Mouse (Mus musculus) intestine, embryonic 14.5 days (tissue): ENCODE data around the gene Apba3. TPM values are rescaled to one million over a fixed set of nuclear protein-coding genes. Genes with fewer than 3 reads are reported as not detected.

ENCODE experiments used
- ATAC-seq: fragments of 200-750 bp; cut with Nextera tagmentation; replicated peaks from 2 replicates; pipeline ENCODE4 v1.8.0; 2017; ENCODE audit warnings: low read depth, moderate number of reproducible peaks, moderate TSS enrichment, moderate library complexity; ENCODE audit not compliant: low FRiP score, low TSS enrichment
- DNase-seq: peaks from one replicate; pipeline ENCODE4 v3.0.0-alpha.2; 2018; ENCODE audit warnings: low spot score
- H3K27ac ChIP-seq: fragments of 300-500 bp; sonication (generic); 2 replicates; pipeline ENCODE4 v1.5.1; 2014; ENCODE audit warnings: low read depth, mild to moderate bottlenecking, control low read depth
- H3K27me3 ChIP-seq: fragments of 300-500 bp; sonication (generic); replicated peaks from 2 replicates; pipeline ENCODE4 v1.6.1; 2014; ENCODE audit warnings: low read length, control low read depth; ENCODE audit not compliant: control insufficient read depth, insufficient read depth
- H3K36me3 ChIP-seq: fragments of 300-500 bp; sonication (generic); 2 replicates; pipeline ENCODE4 v1.6.1; 2014; ENCODE audit warnings: low read length, control low read depth; ENCODE audit not compliant: control insufficient read depth, insufficient read depth
- H3K4me1 ChIP-seq: fragments of 300-500 bp; sonication (generic); replicated peaks from 2 replicates; pipeline ENCODE4 v1.6.1; 2014; ENCODE audit warnings: low read length, control low read depth, mixed read lengths; ENCODE audit not compliant: control insufficient read depth, insufficient read depth
- H3K4me2 ChIP-seq: fragments of 300-500 bp; sonication (generic); 2 replicates; pipeline ENCODE4 v1.6.1; 2014; ENCODE audit warnings: low read length
- H3K4me3 ChIP-seq: fragments of 300-500 bp; sonication (generic); 2 replicates; pipeline ENCODE4 v1.5.1; 2014; ENCODE audit warnings: low read depth, low read length, control low read depth, mixed read lengths
- H3K9ac ChIP-seq: fragments of 300-500 bp; sonication (generic); 2 replicates; pipeline ENCODE4 v1.6.1; 2014; ENCODE audit warnings: mild to moderate bottlenecking, low read length
- H3K9me3 ChIP-seq: fragments of 300-500 bp; sonication (generic); 2 replicates; pipeline ENCODE4 v1.6.1; 2016; ENCODE audit warnings: low read length, control low read depth; ENCODE audit not compliant: control insufficient read depth
- WGBS: fragments of 180-500 bp; shearing (Covaris S2); extraction: QIAGEN DNeasy Blood & Tissue Kit; methylation state at CpG from one replicate; pipeline ENCODE4 v1.1.7; 2014; 5-methylcytosine and 5-hydroxymethylcytosine counted together
- polyA plus RNA-seq: library from polyadenylated mRNA; unstranded; fragments of >200 nt; fragmentation: Nextera tagmentation; extraction: Ambion mirVana; gene quantifications from 2 replicates; pipeline ENCODE4 v1.2.1, GENCODE M21; 2014

Apba3 gene
- polyA plus RNA-seq, 1 experiment from 2014 or later: 51.0 TPM

GRCm38 (mm10) chr10:81303258-81303657, 36.5 kb downstream of the Apba3 start:
- H3K9me3 ChIP-seq: no peaks in the 10 kb centered on the region
- peaks cover 28% of the 10 kb centered on the region for H3K4me1 ChIP-seq
- H3K4me2 ChIP-seq: no peak overlapping the region
- no peak overlapping the region for H3K4me3 ChIP-seq
- peak overlapping the region; percentile 24; the same call in 1 of the 2 replicates for H3K27ac ChIP-seq
- ATAC-seq (no peak), DNase-seq (no peak)
- H3K27me3 ChIP-seq: no peaks in the 10 kb centered on the region
- WGBS: 64% methylated on average over 10 of the region's 10 CpGs
- H3K9ac ChIP-seq: no peak overlapping the region
- peaks cover 27% of the 10 kb centered on the region for H3K36me3 ChIP-seq

GRCm38 (mm10) chr10:81303761-81304160, 37.0 kb downstream of the Apba3 start:
- Histone ChIP-seq H3K9ac (no peak overlapping the region), H3K27me3 (no peaks in the 10 kb centered on the region), H3K9me3 (no peaks in the 10 kb centered on the region), H3K27ac (no peak overlapping the region), H3K4me2 (no peak overlapping the region), H3K36me3 (peaks cover 31% of the 10 kb centered on the region), H3K4me3 (no peak overlapping the region), H3K4me1 (peaks cover 28% of the 10 kb centered on the region)
- WGBS: 70% methylated on average over 7 of the region's 7 CpGs
- ATAC-seq (no peak), DNase-seq (no peak)

GRCm38 (mm10) chr10:81304597-81305238, 38.0 kb downstream of the Apba3 start:
- H3K4me2 ChIP-seq: no peak overlapping the region
- no peak for ATAC-seq
- H3K36me3 ChIP-seq: peaks cover 41% of the 10 kb centered on the region
- no peak for DNase-seq
- H3K4me3 ChIP-seq: no peak overlapping the region
- H3K4me1 ChIP-seq: peaks cover 20% of the 10 kb centered on the region
- WGBS: 34% methylated on average over 8 of the region's 9 CpGs
- no peak overlapping the region for H3K9ac ChIP-seq
- H3K27ac ChIP-seq: no peak overlapping the region
- no peaks in the 10 kb centered on the region for H3K27me3 ChIP-seq
- no peaks in the 10 kb centered on the region for H3K9me3 ChIP-seq

- no peak for ATAC-seq
- H3K36me3 ChIP-seq: peaks cover 50% of the 10 kb centered on the region
- WGBS: 96% methylated on average over 14 of the region's 14 CpGs
Measured at GRCm38 (mm10) chr10:81305663-81306062, 38.9 kb downstream of the Apba3 start.

GRCm38 (mm10) chr10:81306173-81306668, 39.5 kb downstream of the Apba3 start:
- no peaks in the 10 kb centered on the region for H3K27me3 ChIP-seq
- H3K36me3 ChIP-seq: peaks cover 56% of the 10 kb centered on the region
- 94% methylated on average over 12 of the region's 12 CpGs for WGBS
- no peak overlapping the region for H3K27ac ChIP-seq
- no peak overlapping the region for H3K4me2 ChIP-seq
- peaks cover 17% of the 10 kb centered on the region for H3K4me1 ChIP-seq
- ATAC-seq (no peak), DNase-seq (no peak)
- H3K9ac ChIP-seq: no peak overlapping the region
- H3K9me3 ChIP-seq: no peaks in the 10 kb centered on the region
- H3K4me3 ChIP-seq: no peak overlapping the region

More at GRCm38 (mm10) chr10:81305663-81306062, 38.9 kb downstream of the Apba3 start:
- Histone ChIP-seq H3K4me1 (peaks cover 17% of the 10 kb centered on the region), H3K27me3 (no peaks in the 10 kb centered on the region), H3K4me2 (no peak overlapping the region), H3K9me3 (no peaks in the 10 kb centered on the region), H3K9ac (no peak overlapping the region), H3K4me3 (no peak overlapping the region), H3K27ac (no peak overlapping the region)
- no peak for DNase-seq

GRCm38 (mm10) chr10:81306837-81307682, 40.3 kb downstream of the Apba3 start:
- Histone ChIP-seq H3K4me2 (no peak overlapping the region), H3K9ac (no peak overlapping the region), H3K36me3 (peaks cover 64% of the 10 kb centered on the region), H3K9me3 (no peaks in the 10 kb centered on the region), H3K27me3 (no peaks in the 10 kb centered on the region), H3K27ac (no peak overlapping the region), H3K4me3 (no peak overlapping the region), H3K4me1 (peaks cover 17% of the 10 kb centered on the region)
- no peak for DNase-seq
- ATAC-seq: no peak
- WGBS: 91% methylated on average over 21 of the region's 21 CpGs

GRCm38 (mm10) chr10:81309571-81309970, 42.8 kb downstream of the Apba3 start:
- ATAC-seq (no peak), DNase-seq (no peak)
- peaks cover 90% of the 10 kb centered on the region for H3K36me3 ChIP-seq
- no peaks in the 10 kb centered on the region for H3K27me3 ChIP-seq
- WGBS: 82% methylated on average over 5 of the region's 5 CpGs
- H3K27ac ChIP-seq: no peak overlapping the region
- no peaks in the 10 kb centered on the region; the same call in 1 of the 2 replicates for H3K4me1 ChIP-seq
- H3K4me3 ChIP-seq: no peak overlapping the region
- H3K4me2 ChIP-seq: no peak overlapping the region
- H3K9ac ChIP-seq: no peak overlapping the region
- H3K9me3 ChIP-seq: no peaks in the 10 kb centered on the region

- no peak for DNase-seq
- no peak overlapping the region for H3K27ac ChIP-seq
- peaks cover 9% of the 10 kb centered on the region for H3K4me1 ChIP-seq
- no peaks in the 10 kb centered on the region for H3K27me3 ChIP-seq
- H3K36me3 ChIP-seq: peaks cover 84% of the 10 kb centered on the region
- no peak overlapping the region for H3K9ac ChIP-seq
- no peak for ATAC-seq
- 96% methylated on average over 13 of the region's 13 CpGs for WGBS
- H3K4me3 ChIP-seq: no peak overlapping the region
- no peak overlapping the region for H3K4me2 ChIP-seq
- no peaks in the 10 kb centered on the region for H3K9me3 ChIP-seq
Measured at GRCm38 (mm10) chr10:81313581-81313980, 46.8 kb downstream of the Apba3 start.
